Mouse (Mus musculus) spleen, postnatal 14 days (tissue): Measurements from ENCODE around the gene Kdm6b.

Source experiments
- DNase-seq, 2 experiments: peaks; one replicate each; pipeline ENCODE4 v3.0.0; 2021 to 2022; ENCODE audit warnings: low spot score in 2 of 2

The Kdm6b gene

DNA sequence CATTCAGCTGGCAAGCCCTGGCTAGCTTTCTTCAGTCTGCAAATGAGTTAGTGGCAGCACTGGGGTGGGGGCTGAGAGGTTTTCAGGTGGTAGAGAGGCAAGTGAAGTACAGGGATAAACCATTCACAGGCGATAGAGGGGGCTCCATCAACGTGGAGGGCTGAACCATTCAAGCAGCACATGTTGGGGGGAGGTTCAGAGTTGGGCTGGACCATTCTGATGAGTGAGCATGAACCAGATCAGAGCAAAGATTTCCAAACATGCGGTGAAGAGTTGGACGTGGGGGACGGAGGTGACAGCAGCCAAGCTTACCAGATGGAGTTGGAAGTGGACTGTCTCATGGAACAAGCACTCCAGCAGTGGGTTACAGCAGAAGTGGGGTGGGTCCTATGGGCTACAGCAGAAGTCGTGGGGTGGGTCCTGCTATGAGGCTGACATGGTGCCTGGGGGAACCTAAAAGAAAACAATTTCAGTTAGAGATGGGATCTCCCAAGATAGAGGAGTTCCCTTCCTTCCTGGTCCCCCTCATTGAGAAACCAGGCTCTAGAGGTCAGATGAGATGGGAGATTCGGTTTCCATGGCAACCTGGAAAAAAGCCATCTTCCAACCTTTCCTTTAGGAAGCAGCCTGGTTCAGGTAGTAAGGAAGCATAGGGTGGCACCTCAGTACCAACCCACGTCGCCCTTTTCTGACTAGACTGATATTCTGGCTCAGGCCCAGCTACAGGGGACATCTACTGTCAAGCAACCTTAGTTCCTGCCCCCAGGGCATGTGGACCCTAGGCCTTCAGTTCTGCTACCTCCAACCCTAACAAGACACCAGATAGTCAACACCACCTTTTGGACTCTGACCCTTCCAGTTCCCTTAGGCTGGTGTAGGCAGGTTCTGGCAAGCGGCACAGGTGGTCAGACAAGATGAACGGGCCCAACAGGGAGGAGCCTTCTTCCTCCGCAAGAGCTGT, at the start of gene Kdm6b:
TSS of gene Kdm6b (minus strand) at position 455 of the 961 bp plus-strand sequence.
- DNase-seq: no peak

DNA sequence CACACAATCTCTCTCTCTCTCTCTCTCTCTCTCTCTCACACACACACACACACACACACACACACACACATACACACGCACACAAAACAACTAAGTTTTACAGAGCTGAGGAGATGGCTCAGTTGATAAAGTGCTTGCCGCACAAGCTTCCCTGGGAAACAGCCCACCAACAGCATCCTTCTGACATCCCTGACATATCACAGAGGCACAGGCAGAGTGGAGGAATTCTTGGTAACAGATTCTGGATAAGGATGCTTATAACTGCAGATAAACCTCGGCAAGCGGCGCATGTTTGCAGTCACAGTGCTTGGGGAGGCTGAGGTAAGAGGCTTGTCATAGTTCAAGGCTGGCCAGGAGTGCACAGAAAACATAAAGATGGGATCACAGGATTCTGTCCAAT, 48.1 kb upstream of the Kdm6b start:
- DNase-seq: no peak

DNA sequence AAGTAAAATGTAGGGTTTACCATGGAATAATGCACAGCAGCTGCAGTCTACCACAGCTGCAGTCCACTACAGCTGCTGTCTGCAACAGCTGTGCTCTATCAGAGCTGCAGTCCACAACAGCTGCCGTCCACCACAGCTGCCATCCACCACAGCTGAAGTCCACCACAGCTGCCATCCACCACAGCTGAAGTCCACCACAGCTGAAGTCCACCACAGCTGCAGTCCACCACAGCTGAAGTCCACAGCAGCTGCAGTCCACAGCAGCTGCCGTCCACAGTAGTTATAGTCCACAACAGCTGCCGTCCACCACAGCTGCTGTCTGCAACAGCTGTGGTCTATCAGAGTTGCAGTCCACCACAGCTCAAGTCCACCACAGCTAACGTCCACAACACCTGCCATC, 46.4 kb upstream of the Kdm6b start:
- no peak for DNase-seq

DNA sequence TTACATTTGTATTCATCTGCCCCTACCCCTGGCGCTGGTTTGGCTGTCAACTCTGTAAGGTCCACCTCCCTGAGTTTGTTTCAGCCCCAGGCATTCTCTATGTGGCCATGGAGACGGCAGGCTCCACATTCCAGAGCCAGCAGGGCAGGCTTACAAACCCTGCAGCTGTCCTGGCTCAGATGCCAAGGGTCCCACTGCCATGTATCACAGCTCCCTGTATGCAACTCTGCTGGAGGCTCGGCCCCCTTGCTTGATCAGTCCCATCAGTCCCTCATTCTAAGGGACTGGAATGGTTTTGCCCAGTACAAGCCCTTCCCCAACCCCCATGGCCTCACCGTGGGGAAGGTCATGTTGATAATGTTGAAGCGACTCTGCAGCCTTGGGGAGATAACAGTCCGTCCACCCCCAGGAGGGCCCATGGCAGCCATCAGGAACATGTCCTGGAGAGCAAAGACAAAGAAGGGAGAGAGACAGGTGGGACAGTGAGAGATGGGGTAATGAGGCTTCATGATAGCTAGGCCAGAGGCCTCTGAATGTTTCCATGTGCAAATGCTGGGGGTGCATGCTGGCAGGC, 43.6 kb upstream of the Kdm6b start:
- no peak for DNase-seq

DNA sequence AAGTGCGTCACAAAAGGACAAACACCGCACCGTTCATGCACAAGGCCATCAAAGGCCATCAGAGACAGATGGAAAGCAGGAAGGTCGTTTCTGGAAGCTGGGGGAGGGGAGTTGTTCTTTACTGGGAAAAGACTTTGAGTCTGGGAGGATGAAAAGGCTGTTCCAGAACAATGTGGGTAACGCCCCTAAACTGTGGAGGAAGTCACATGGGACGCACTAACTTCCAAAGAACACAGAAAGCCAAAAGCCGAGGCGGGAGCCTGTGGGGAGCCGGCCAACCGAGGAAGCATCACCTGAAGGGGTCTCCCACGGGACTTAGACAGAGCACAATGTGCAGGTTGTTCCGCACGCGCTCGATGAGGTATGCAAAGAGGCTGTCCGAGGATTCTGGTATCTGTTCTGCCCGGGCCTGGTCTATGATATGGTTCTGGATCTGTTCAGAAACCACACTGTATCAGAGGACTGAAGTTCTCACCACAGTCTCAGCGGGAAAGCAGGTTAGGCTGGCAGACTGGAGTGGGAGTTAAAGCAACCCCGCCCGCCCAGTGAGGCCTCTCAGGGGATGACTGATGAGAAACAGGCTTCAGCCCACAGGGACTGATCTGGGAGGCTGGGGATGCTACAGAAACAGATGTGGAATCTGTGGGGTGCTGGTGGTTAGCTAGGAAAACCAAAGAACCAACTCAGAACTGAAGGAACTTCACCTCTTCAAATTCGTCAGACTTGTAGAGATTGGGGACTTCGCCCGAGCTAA, 38.8 kb upstream of the Kdm6b start:
- no peak for DNase-seq

DNA sequence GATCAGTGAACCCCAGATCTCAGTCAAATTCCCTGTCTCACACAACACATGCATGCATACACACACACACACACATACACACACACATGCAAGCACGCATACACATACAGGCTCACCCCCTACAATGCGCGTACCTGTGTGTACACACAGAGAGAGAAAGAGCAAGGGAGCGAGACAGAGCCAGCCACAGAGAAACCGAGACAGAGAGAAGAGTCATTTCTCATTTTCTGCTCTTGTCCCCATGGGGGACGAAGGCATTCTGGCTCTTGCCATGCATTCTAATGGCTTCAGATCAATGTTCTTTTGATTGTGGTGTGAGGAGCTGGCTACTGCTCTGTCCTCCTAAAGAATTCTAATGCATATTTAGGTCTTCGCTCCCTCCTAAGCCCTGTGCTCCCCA, 33.8 kb upstream of the Kdm6b start:
- no peak for DNase-seq

DNA sequence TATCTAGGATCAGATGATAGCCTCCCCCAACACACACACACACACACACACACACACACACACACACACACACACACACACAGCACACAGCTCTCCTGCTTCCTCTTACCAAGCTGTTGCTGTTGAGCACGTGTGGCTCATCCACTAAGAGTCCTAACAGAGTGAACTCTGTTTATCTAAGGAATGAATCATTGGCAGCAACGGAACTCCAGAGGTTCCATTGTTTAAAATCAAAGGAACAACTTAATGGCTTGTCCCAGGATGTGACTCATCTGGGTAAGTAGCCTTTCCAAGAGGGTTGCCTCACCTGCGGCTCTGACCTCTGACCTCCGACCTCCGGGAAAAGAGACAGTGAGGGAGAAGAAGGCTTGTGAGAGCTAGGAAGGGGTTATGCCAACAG, 29.9 kb upstream of the Kdm6b start:
- no peak for DNase-seq

DNA sequence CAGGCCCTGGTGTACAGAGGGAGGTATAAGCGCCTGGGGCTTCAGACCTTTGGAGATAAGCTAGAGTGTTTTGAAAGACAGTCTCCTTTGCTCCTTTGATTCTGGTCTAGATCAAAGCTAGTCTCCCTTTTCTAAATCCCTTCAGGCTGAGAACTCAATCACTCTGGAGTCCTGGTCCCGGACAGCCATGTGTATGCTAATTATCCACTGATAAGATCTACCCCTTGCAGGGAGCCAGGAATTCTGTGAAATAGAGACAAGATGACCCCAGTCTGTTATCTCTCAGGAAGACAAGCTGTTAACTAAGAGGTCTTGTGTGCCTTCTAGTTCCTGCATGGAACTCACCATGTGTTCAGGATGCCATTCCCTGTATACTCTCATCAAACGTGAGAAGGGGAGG, 23.8 kb upstream of the Kdm6b start:
- no peak for DNase-seq

DNA sequence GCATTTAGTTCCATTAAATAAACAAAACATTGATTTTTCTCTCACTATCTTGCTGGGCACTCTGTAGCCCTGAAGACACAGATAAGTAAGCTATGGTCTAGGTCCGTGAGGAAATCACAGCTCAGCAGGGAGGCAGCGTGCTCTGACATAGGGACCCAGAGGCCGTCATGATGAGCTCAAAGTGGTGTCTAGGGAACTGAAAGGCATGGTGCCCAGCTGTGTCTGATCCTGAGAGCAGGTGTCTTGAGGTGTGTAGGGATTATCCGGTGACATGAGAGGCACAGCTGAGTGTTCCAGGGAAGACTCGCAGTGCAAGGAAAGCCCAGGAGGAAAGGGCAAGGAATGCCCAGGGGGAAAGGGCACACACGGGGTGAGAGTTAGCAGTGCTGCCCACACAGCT, 19.7 kb upstream of the Kdm6b start:
- no peak for DNase-seq

DNA sequence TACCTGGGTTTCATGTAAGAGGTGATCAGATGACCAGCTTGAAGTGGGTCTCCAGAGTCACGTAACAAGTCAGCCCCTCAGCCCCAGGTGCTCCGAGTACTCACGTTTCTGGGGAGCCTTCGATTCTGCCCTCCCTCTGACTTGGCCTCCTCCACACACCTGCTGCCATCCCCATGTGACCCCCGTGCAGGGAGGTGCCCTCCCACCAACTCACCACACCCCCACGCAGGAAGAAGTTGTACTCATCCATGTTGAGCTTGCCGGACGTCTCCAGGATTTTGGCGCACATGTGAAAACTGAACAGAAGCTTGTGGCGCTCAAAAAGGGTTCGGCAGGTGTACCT, 19.1 kb upstream of the Kdm6b start:
- no peak for DNase-seq

DNA sequence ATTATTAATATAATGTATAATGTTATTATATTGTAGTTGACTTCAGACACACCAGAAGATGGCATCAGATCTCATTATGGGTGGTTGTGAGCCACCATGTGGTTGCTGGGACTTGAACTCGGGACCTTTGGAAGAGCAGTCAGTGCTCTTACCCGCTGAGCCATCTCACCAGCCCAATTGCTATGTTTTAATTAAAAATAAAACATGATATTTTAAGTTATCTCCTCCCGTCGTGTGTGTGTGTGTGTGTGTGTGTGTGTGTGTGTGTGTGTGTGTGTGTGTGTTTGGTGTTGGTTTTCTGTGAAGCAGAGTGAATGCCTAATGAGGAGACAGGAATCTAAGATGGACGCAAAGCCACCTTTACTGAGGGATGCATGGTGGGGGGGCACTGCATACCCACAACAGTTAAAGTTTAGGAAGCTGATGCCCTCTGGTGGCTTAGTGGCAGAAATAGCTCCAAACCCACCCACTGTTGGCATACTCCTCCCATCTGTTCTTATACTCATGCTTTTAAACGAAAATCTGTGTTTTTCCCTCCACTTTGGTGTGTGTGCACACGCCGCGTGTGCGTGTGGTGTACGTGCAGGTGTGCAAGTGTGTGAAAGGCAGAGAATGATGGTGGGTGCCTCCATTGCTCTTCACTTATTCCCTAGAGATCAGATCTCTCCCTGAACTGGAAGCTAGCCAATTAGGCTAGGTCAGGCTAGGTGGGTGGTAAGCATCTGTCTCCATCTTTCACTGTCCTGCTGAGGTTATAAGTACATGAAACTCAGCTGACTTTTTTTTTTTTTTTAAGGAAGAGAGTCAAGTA, 18.6 kb upstream of the Kdm6b start:
- peak in 1 of 2 experiments; percentile 45 for DNase-seq

DNA sequence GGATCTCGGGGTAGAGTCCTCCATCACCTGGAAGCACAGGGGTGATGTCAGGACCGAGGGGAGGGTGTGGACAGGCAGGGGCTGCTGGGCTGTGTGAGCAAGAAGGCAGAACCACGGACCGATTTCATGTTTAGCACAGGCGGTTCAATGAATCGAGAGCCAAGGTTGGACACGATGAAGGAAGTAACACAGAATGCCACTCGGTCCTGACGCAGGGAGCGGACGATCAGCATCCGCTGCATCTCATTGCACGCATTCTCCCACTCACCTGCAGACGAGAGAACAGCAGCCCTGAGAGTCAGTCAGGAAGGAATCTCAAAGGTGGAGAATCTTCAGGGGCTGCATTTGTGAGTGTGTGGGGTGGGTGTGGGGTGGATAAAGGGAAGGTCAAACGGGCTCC, 17.2 kb upstream of the Kdm6b start:
- DNase-seq: no peak

DNA sequence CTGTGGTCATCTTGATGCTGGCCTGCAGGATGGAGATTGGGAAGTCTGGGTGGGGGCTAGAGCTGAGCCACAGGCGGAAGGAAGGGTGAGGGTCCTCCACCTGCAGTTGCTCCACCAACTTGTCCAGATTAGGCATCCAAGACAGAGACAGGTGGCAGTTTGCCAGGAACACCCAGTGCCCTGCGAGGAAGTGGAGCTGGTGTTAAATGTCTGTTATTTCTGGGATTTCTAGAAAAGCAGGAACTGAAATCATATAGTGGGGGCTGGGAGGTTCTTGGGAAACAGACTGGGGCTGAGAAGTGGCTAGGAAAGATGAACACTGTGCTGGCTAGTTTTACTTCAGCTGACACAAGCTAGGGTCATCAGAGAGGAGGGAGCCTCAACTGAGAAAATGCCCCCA, 15.8 kb upstream of the Kdm6b start:
- DNase-seq: no peak

DNA sequence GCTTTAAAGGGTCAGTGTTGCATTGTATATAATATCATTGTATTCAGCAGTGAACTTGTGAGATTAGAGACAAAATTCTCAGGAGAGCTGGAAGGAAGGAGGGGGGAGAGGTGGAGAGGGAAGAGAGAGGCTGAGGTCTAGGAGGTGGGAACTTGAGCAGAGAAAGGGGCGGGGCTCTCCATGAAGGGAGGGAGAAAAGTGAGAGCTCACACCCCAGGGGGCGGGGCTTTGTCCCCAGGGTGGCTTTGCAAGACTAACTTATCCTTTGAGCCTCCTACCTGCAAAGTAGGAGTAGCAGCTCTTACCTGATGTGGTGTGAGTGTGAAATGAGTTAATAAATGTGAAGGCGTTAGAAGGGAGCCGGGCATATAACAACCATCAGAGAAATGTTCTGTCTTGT, 15.3 kb upstream of the Kdm6b start:
- no peak for DNase-seq

DNA sequence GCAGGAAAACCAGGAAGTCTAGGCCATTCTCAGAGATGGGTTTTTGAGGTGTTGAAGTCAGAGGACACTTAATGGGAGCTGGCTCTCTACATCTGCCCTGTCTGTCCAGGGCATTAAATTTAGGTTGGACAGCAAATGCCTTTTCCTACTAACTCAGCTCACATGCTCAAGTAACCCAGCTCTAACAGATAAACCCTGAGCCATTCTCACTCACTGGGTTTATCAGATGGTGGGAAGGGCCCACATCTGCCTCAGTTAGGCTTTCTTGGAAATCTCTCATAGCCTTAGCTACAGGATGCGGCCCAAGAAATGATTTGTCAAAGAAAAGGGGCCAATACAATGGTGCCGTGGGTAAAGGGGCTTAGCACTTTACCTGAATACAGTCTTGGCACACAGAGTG, 12.8 kb upstream of the Kdm6b start:
- no peak for DNase-seq

DNA sequence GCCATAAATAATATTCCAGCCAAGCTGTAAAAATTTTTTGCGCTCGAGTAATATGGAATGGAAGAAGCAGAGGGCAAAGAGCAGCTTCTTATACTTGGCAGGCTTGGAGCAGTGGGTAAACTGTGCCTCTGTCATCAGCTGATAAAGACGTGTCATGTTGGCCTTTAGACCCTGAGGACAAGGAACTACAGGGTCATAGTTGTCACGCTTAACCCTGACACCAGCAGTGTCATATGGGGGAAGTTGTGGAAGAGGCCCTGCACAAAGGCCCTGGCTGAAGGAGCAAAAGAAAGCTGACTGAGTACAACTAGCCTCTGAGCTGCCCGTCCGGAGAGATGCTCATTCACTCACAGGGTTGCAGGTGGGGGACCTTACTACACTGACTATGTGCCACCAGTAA, 10.4 kb upstream of the Kdm6b start:
- DNase-seq: no peak

DNA sequence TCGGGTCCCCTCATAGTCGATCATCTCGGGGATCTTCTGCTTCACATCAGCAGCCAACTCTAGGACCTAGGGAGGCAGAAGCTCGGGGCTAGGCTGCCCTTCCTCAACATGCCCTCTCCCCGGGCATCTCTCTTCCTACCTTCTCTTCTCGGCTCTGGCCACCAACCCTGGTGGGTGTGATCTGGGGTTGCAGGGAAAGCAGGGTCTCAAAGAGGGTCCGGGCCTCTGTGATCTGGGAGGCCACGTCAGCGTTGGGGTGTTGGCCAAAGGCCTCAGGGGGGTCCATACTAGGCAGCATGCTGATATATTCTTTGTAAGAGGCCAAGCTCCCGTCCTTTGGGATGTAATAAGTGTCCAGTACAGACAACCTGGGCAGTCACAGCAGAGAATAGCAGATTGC, 9.4 kb upstream of the Kdm6b start:
- DNase-seq: no peak

DNA sequence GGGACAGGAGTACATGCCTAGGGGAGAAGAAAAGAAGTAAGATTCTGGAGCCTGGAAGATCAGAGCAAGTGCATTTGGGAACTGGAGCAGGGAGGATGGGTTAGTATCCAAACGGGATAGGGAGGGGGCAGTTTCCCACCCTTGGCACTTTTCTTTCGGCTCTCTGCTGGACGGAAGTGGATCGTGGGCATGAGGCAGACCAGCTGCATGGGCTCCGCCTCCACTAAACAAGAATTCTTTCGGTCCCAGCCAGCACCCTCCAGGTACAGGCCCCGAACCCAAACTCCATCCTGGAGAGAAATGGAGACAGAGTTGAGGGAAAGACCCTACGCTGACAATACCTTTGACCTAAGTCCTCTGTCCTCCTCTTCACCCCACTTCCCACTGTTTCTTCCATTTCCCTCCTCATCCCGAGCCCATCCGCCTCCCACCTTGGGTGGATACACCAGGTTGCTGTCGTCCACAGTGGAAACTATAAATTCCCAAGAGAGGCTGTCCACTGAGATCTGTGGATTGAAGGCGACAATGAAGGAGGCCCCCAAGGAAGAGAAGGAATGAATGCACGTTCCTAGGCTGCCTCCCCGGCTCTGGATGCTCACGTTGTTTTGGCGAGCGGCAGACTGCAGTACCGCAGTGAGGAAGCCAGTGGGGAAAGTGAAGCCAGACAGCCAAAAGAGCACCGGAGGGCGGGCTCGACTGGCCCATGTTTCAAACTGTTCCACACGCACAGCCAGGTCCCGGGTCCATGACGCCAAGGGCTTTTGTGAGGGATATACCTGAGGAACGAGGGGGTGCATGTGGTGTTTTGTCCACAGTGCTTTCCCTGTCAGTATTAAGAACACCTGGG, 7.9 kb upstream of the Kdm6b start:
- no peak for DNase-seq

DNA sequence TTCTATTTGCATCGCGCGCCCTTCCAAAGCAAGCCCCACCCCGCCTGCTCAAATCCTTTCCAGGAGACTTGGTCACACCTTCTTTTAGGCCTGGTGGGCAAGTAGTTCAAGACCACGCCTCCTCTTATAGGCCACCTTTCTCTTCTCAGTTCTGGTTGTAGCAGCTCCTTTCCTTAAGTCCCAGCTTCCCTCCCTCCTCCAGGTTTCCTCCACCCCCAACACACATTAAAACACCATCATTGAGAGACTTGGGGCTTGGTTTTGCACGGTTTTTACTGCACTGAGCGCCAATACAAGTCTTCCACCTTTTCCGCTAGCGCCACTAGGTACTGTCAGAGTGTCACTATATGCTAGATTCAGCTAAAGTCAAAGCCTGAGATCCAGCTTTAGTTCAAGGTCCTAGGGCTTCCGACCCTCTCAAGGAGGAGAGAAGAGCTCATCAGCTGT, 7.1 kb upstream of the Kdm6b start:
- no peak for DNase-seq

DNA sequence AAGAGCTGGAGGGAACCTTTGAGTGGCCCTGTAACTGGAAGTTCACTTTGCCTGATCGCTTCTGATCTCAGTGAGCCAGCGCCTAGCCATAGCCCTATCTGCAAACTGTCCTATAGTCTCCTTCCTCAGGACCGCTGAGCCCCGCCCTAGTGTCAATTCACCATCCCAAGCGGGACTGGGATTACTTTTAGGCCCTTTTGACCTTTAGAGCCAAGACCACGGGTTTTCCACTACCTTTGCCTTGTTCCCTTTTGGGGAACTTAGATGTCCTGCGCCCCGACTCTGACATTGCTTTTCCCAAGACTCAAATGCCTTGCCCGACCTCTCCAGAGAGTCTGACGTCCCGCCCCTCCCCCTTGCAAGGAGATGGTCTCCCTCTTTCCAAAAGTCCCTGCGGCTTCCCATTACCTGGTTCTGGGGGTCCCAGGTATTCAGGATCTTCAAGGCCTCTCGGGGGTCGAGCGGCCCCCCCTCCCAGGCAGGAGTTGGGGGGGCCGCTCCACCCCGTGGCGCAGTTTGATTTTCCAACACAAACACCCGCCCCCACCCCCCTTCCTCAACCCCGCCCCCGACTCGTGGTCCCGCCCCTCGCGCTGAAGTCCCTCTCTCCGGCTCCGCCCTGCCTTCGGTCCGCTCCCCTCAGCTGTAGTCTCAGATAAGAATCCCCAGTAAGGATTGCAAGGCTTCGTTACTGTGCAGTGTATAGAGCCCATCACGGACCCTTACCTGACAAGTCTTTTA, 6.5 kb upstream of the Kdm6b start:
- DNase-seq: no peak
